Mouse (Mus musculus) neural tube, embryonic 11.5 days (tissue): ENCODE measurements around the gene Fxyd3. TPM values are rescaled to one million over a fixed set of nuclear protein-coding genes. Genes with fewer than 3 reads are reported as not detected.

Source experiments
- ATAC-seq: fragments of 200-750 bp; cut with Nextera tagmentation; 2 replicates; pipeline ENCODE4 v1.8.0; 2017; ENCODE audit warnings: moderate number of reproducible peaks, mild to moderate bottlenecking, moderate TSS enrichment, moderate library complexity; ENCODE audit not compliant: insufficient read depth, low FRiP score, low TSS enrichment
- DNase-seq: peaks from one replicate; pipeline ENCODE4 v3.0.0-alpha.2; 2015; ENCODE audit warnings: low spot score
- H3K27ac ChIP-seq: fragments of 300-500 bp; sonication (generic); 2 replicates; pipeline ENCODE4 v1.5.1; 2014; ENCODE audit warnings: low read depth, mild to moderate bottlenecking, low read length
- H3K27me3 ChIP-seq: fragments of 300-500 bp; sonication (generic); 2 replicates; pipeline ENCODE4 v1.6.1; 2014; ENCODE audit warnings: mild to moderate bottlenecking, low read length, mixed read lengths; ENCODE audit not compliant: control insufficient read depth, insufficient read depth
- H3K36me3 ChIP-seq: fragments of 300-500 bp; sonication (generic); 2 replicates; pipeline ENCODE4 v1.6.1; 2014; ENCODE audit warnings: mild to moderate bottlenecking, low read length, moderate library complexity, mixed read lengths; ENCODE audit not compliant: control insufficient read depth, insufficient read depth
- H3K4me1 ChIP-seq: fragments of 300-500 bp; sonication (generic); 2 replicates; pipeline ENCODE4 v1.6.1; 2014; ENCODE audit warnings: low read length, mixed read lengths; ENCODE audit not compliant: control insufficient read depth, insufficient read depth
- H3K4me2 ChIP-seq: fragments of 300-500 bp; sonication (generic); 2 replicates; pipeline ENCODE4 v1.6.1; 2014; ENCODE audit warnings: low read depth, mild to moderate bottlenecking, moderate library complexity
- H3K4me3 ChIP-seq: fragments of 300-500 bp; sonication (generic); 2 replicates; pipeline ENCODE4 v1.5.1; 2014; ENCODE audit warnings: low read depth, low read length
- H3K9ac ChIP-seq: fragments of 300-500 bp; sonication (generic); 2 replicates; pipeline ENCODE4 v1.6.1; 2014; ENCODE audit warnings: mild to moderate bottlenecking, low read length
- H3K9me3 ChIP-seq: fragments of 300-500 bp; sonication (generic); 2 replicates; pipeline ENCODE4 v1.6.1; 2016; ENCODE audit warnings: low read length; ENCODE audit not compliant: control insufficient read depth
- WGBS: fragments of 180-500 bp; shearing (Covaris S2); extraction: QIAGEN DNeasy Blood & Tissue Kit; methylation state at CpG from one replicate; pipeline ENCODE4 v1.1.7; 2014; 5-methylcytosine and 5-hydroxymethylcytosine counted together
- polyA plus RNA-seq: library from polyadenylated mRNA; unstranded; fragments of >200 nt; fragmentation: Nextera tagmentation; extraction: Ambion mirVana; gene quantifications from 2 replicates; pipeline ENCODE4 v1.2.1, GENCODE M21; 2014

The Fxyd3 gene
- polyA plus RNA-seq: 6.0 and 7.7 TPM in 2 replicates

DNA sequence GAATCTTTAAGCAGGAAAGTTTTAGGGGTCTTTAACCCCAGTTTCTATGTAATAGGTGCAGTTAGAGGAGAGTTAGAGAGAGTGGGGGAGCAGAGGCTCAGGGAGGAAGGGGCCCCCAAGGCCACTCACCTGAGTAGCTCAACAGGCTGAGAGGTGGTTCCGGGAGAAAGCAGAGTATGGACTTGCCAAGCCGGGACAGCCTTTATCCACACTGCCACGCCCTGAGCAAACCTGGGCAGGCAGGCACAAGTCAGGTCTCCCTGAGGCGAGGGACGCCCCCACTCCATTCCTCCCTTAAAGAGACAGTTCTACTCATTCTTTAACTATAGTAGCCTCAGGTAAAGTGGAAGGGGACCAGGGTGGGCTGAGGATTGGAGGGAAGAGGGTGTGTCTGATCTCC is at the start of gene Fxyd3:
Gene Fxyd3 (minus strand): TSS at position 213 of the 400 bp plus-strand sequence.
- no peak within 1 kb of the TSS for H3K27ac ChIP-seq
- no peak within 1 kb of the TSS for H3K4me3 ChIP-seq

DNA sequence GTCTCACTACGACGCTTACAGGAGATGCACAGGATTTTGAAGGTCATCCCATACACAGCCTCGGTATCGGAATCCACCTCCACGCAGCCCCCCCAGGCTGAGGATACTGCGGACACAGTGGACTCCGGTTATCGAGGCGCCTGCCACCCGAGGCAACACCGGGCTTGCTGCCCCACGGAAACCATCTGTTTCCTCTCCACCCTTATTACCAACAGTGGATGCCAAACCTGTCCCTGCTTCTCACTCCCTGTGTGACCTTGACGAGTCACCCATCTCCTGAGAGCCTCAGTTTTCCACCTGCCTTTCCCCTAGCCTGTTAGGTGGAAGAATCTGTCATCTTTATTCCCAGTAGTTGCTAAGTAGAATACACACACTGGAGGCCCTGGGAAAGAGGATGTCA is 48.6 kb upstream of the Fxyd3 start:
- DNase-seq (no peak), ATAC-seq (no peak)
- WGBS: 82% methylated on average over 13 of the region's 13 CpGs
- no peak overlapping the region for H3K4me3 ChIP-seq
- no peak overlapping the region for H3K4me2 ChIP-seq
- peaks cover 6% of the 10 kb centered on the region for H3K36me3 ChIP-seq
- peaks cover 31% of the 10 kb centered on the region for H3K27me3 ChIP-seq
- no peak overlapping the region for H3K9ac ChIP-seq
- no peaks in the 10 kb centered on the region for H3K9me3 ChIP-seq
- H3K4me1 ChIP-seq: 0 out of 2 replicates have a peak, but pooled peaks cover 9% of the 10 kb centered on the region
- no peak overlapping the region for H3K27ac ChIP-seq

More for the DNA sequence above, at the start of gene Fxyd3:
- no peak within 1 kb of the TSS for H3K9ac ChIP-seq
- H3K4me2 ChIP-seq: no peak within 1 kb of the TSS
- DNase-seq: no peak
- no peaks in the 10 kb centered on the region for H3K36me3 ChIP-seq
- 0 out of 2 replicates have a peak, but pooled peaks cover 2% of the 10 kb centered on the region for H3K9me3 ChIP-seq
- H3K4me1 ChIP-seq: peaks cover 2% of the 10 kb centered on the region; the same call in 1 of the 2 replicates
- no peak for ATAC-seq
- H3K27me3 ChIP-seq: no peaks in the 10 kb centered on the region
- 56% methylated on average over 5 of the region's 5 CpGs for WGBS

DNA sequence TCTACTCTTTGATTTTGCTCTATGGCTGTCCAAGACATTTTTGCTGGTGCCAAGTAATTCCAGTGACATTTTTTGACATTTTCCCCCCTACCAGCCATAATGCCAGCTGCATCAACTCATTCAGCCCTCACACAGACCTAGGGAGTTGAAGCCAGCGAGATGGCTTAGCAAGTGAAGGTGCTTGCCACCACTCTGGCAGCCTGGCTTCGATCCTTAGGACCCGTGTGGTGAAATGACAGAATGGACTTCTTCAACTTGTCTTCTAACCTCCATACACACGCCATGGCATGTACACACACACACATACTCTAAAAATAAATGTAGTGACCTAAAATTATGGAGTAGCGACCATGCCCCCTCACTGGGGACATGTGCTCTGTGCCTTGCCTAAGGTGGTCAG is 47.9 kb upstream of the Fxyd3 start:
- ATAC-seq: no peak
- Histone ChIP-seq H3K27me3 (peaks cover 31% of the 10 kb centered on the region), H3K9me3 (no peaks in the 10 kb centered on the region), H3K27ac (no peak overlapping the region), H3K4me3 (no peak overlapping the region), H3K9ac (no peak overlapping the region), H3K4me2 (no peak overlapping the region), H3K4me1 (0 out of 2 replicates have a peak, but pooled peaks cover 9% of the 10 kb centered on the region), H3K36me3 (no peaks in the 10 kb centered on the region; the same call in 1 of the 2 replicates)
- WGBS: 89% methylated on average over 5 of the region's 5 CpGs
- DNase-seq: no peak

DNA sequence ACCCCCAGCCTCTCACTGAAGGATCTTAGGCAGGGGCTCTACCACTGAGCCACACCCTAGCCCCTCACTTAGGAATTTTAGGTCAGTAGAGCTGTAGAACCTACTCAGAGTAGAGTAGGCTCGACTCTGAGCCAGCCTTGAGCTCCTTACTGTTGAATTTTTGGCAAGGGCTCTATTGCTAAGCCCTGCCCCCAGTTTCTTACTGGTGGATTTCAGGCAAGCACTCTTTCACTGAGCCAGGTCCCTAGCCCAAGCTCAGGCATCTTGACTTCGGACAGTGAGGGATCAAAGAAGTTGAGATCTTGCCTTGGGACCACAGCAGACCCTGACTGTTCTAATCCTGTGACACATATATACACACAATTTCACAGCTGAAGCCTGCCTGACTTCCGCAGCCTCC is 47.2 kb upstream of the Fxyd3 start:
- Histone ChIP-seq H3K4me3 (no peak overlapping the region), H3K4me2 (no peak overlapping the region), H3K9ac (no peak overlapping the region), H3K27ac (no peak overlapping the region), H3K36me3 (no peaks in the 10 kb centered on the region), H3K9me3 (no peaks in the 10 kb centered on the region), H3K27me3 (peaks cover 31% of the 10 kb centered on the region), H3K4me1 (0 out of 2 replicates have a peak, but pooled peaks cover 9% of the 10 kb centered on the region)
- DNase-seq: no peak
- 83% methylated on average over 3 of the region's 3 CpGs for WGBS
- ATAC-seq: no peak

DNA sequence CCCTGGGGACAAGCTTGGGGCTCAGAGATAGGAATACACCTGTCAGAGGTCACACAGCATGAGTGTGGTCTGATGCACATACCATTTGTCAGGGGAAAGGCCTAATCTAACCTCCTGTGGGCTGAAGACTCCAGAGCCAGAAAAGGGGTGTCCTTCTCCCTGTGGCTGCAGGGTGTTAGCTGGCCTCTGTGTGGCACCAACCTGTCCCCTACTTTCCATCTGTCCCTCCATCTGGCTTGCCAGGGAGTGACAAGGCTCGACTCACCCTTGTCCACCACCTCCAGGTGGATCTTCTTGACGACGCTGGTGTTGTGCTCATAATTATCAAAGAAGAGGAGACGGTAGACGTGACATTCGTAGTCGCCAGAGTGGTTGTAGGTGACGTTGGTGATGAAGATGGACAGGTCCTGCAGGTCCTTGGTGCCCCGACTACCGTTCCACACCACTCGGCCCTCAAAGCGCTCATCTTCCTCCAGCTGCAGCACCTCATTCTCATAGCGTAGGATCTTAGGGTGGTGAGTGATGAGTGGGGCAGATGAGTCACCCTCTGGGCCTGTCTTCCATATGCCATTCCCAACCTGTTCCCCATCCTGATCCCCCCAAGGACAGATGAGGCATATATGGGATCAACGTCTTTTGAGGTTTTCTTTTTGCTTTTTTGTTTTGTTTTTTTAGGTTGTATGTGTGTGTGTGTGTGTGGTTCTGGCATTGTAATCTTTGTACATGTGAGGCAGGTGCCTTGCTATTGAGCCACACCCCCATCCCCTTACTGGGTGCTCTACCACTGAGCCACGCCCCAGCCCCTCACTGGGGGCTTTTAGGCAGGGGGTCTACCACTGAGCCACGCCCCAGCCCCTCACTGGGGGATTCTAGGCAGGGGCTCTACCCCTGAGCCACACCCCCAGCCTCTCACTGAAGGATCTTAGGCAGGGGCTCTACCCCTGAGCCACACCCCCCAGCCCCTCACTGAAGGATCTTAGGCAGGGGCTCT is 46.4 kb upstream of the Fxyd3 start:
- 0 out of 2 replicates have a peak, but pooled peaks cover 9% of the 10 kb centered on the region for H3K4me1 ChIP-seq
- ATAC-seq: no peak
- no peaks in the 10 kb centered on the region for H3K36me3 ChIP-seq
- no peak overlapping the region for H3K27ac ChIP-seq
- H3K9ac ChIP-seq: no peak overlapping the region
- DNase-seq: no peak
- H3K9me3 ChIP-seq: no peaks in the 10 kb centered on the region
- H3K4me2 ChIP-seq: no peak overlapping the region
- peaks cover 27% of the 10 kb centered on the region for H3K27me3 ChIP-seq
- 88% methylated on average over 16 of the region's 16 CpGs for whole genome bisulfite sequencing
- no peak overlapping the region for H3K4me3 ChIP-seq

DNA sequence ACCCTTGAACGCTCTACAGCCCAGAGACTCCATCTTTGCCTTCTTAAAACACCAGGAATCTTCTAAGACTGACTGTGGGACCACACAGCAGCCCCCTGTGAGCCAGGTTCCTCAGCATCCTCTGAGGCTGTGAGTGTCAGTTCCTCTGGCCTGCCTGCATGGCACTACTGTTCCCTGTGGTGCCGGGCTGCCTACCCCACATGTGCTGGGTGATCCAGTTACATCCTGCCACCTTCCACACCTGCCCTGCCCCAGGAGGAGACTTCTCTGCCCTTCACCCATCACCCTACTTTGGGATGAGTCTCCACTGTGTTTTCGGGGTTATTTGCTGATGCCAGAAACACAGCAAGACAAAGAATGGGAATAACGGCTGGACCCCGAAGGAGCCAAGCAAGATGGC is 43.1 kb upstream of the Fxyd3 start:
- H3K9ac ChIP-seq: no peak overlapping the region
- no peaks in the 10 kb centered on the region for H3K4me1 ChIP-seq
- DNase-seq: no peak
- WGBS: 87% methylated on average over 5 of the region's 5 CpGs
- H3K4me3 ChIP-seq: no peak overlapping the region
- H3K27ac ChIP-seq: no peak overlapping the region
- no peaks in the 10 kb centered on the region for H3K36me3 ChIP-seq
- ATAC-seq: no peak
- no peaks in the 10 kb centered on the region for H3K9me3 ChIP-seq
- H3K4me2 ChIP-seq: no peak overlapping the region
- H3K27me3 ChIP-seq: no peaks in the 10 kb centered on the region

DNA sequence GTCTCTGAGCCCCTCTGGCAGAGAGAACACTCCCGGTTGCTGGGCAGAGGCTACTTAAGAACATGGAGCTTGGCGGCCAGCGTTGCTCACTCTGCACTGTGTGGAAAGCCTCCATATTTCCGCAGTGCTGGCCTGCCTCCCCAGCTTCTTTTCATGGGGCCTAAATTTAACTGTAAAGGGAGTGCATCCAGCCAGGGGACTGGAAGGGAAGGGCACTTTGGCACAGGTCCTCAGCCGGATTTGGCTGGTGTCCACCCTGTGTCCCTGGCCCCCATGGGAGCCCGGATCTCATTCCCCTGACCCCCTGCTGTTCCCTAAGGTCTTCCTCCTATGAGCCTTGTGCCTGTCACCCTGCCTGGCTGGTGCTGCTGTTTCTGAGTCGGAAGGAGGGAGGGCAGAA is 42.0 kb upstream of the Fxyd3 start:
- 79% methylated on average over 7 of the region's 7 CpGs for WGBS
- DNase-seq: no peak
- H3K36me3 ChIP-seq: no peaks in the 10 kb centered on the region
- no peak overlapping the region for H3K4me2 ChIP-seq
- no peaks in the 10 kb centered on the region for H3K4me1 ChIP-seq
- H3K9me3 ChIP-seq: no peaks in the 10 kb centered on the region
- no peaks in the 10 kb centered on the region for H3K27me3 ChIP-seq
- no peak overlapping the region for H3K27ac ChIP-seq
- H3K4me3 ChIP-seq: no peak overlapping the region
- ATAC-seq: no peak
- H3K9ac ChIP-seq: no peak overlapping the region; the same call in 1 of the 2 replicates

DNA sequence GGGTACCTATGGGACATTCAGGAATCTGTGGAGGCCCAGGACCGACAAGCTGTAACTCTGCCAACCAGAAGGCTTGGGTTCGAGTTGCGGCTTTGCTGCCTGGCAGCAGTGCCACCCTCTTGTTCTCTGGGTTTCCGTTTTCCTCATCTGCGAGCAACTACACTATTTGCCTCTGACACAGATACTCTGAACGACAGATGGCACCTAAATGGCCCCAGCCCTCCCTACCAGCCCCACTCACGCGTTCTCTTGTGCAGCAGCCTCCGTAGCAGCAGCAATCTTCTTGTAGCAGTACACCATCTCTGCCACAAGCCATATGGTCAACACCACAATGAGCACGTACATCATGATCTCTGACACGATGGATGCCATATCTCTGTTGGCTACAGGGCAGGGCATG is 41.0 kb upstream of the Fxyd3 start:
- Histone ChIP-seq H3K27me3 (no peaks in the 10 kb centered on the region), H3K27ac (no peak overlapping the region), H3K36me3 (no peaks in the 10 kb centered on the region), H3K4me2 (no peak overlapping the region), H3K9ac (no peak overlapping the region), H3K9me3 (no peaks in the 10 kb centered on the region), H3K4me3 (no peak overlapping the region), H3K4me1 (no peaks in the 10 kb centered on the region)
- 76% methylated on average over 11 of the region's 11 CpGs for WGBS
- ATAC-seq (no peak), DNase-seq (no peak)
